Mouse (Mus musculus) heart, embryonic 12.5 days (tissue): Measurements from ENCODE around the gene Lrmda. TPM values are rescaled to one million over a fixed set of nuclear protein-coding genes. Genes with fewer than 3 reads are reported as not detected.
"Not testable (repeated sequence)": the region's sequence is repeated elsewhere in the genome, so short reads cannot be mapped to it uniquely, and the experiment has no call there.

Source experiments
- ATAC-seq: fragments of 200-750 bp; cut with Nextera tagmentation; 2 replicates; pipeline ENCODE4 v1.8.0; 2017; ENCODE audit warnings: moderate TSS enrichment, moderate library complexity; ENCODE audit not compliant: insufficient number of reproducible peaks, low FRiP score
- H3K27ac ChIP-seq: fragments of 300-500 bp; sonication (generic); 2 replicates; pipeline ENCODE4 v1.5.1; 2016; ENCODE audit warnings: mild to moderate bottlenecking, moderate library complexity; ENCODE audit not compliant: poor library complexity, severe bottlenecking
- H3K27me3 ChIP-seq: fragments of 300-500 bp; sonication (generic); replicated peaks from 2 replicates; pipeline ENCODE4 v1.6.1; 2016; ENCODE audit warnings: mild to moderate bottlenecking, moderate library complexity
- H3K36me3 ChIP-seq: fragments of 300-500 bp; sonication (generic); 2 replicates; pipeline ENCODE4 v1.6.1; 2016; ENCODE audit warnings: mild to moderate bottlenecking, moderate library complexity
- H3K4me1 ChIP-seq: fragments of 300-500 bp; sonication (generic); replicated peaks from 2 replicates; pipeline ENCODE4 v1.6.1; 2016; ENCODE audit warnings: mild to moderate bottlenecking
- H3K4me2 ChIP-seq: fragments of 300-500 bp; sonication (generic); 2 replicates; pipeline ENCODE4 v1.6.1; 2016; ENCODE audit warnings: mild to moderate bottlenecking, moderate library complexity
- H3K4me3 ChIP-seq: fragments of 300-500 bp; sonication (generic); 2 replicates; pipeline ENCODE4 v1.5.1; 2016; ENCODE audit warnings: mild to moderate bottlenecking
- H3K9ac ChIP-seq: fragments of 300-500 bp; sonication (generic); 2 replicates; pipeline ENCODE4 v1.6.1; 2016; ENCODE audit warnings: mild to moderate bottlenecking, moderate library complexity
- H3K9me3 ChIP-seq: fragments of 300-500 bp; sonication (generic); replicated peaks from 2 replicates; pipeline ENCODE4 v1.6.1; 2016; ENCODE audit warnings: mild to moderate bottlenecking, moderate library complexity
- WGBS: fragments of 180-500 bp; shearing (Covaris S2); methylation state at CpG from one replicate; pipeline ENCODE4 v1.1.7; 2016; 5-methylcytosine and 5-hydroxymethylcytosine counted together
- polyA plus RNA-seq: library from polyadenylated mRNA; unstranded; fragments of >200 nt; fragmentation: Nextera tagmentation; extraction: Ambion mirVana; gene quantifications from 2 replicates; pipeline ENCODE4 v1.2.1, GENCODE M21; 2016

Gene Lrmda
- polyA plus RNA-seq, 1 experiment from 2014 or later = 1.0 TPM

GRCm38 (mm10) chr14:22588394-22588793 is 568.9 kb downstream of the Lrmda start:
- not testable (repeated sequence) for H3K4me2 ChIP-seq, ATAC-seq, H3K9me3 ChIP-seq, H3K9ac ChIP-seq, H3K27ac ChIP-seq, H3K27me3 ChIP-seq, H3K4me3 ChIP-seq, H3K36me3 ChIP-seq
- peaks cover 20% of the 10 kb centered on the region for H3K4me1 ChIP-seq
- 83% methylated on average over 1 of the region's 1 CpGs for WGBS

GRCm38 (mm10) chr14:22589503-22590215 is 570.1 kb downstream of the Lrmda start:
- no peak overlapping the region for H3K4me3 ChIP-seq
- H3K27me3 ChIP-seq = no peaks in the 10 kb centered on the region
- WGBS = 54% methylated on average over 7 of the region's 7 CpGs
- no peak overlapping the region for H3K4me2 ChIP-seq
- no peak overlapping the region for H3K27ac ChIP-seq
- H3K4me1 ChIP-seq = peaks cover 20% of the 10 kb centered on the region
- no peak for ATAC-seq
- H3K36me3 ChIP-seq = no peaks in the 10 kb centered on the region
- H3K9me3 ChIP-seq = no peaks in the 10 kb centered on the region
- no peak overlapping the region for H3K9ac ChIP-seq

DNA sequence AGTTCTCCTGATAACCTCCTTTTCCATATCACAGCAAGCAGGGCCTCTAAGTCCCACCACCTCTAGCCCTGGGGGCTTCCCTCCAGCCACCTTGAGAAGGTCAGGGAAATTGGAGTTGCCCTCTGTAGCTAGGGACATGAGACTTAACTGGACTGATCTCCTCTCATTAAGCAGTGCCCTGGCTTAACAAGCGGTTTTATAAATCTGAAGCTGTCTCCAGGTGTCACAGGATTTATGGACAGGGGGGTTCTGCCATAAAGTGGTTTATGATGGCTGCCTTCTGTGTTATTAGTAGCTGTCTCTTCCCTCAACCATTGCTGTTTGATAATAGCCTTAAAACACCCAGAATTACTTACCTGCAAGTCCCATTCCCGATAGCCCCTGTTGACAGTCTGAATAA is 571.7 kb downstream of the Lrmda start:
- H3K36me3 ChIP-seq = no peaks in the 10 kb centered on the region
- H3K4me1 ChIP-seq = peaks cover 20% of the 10 kb centered on the region
- no peaks in the 10 kb centered on the region for H3K9me3 ChIP-seq
- H3K4me3 ChIP-seq = no peak overlapping the region
- ATAC-seq = no peak
- 63% methylated on average over 2 of the region's 2 CpGs for WGBS
- no peak overlapping the region for H3K4me2 ChIP-seq
- H3K9ac ChIP-seq = no peak overlapping the region
- H3K27ac ChIP-seq = no peak overlapping the region
- H3K27me3 ChIP-seq = no peaks in the 10 kb centered on the region

- 74% methylated on average over 2 of the region's 2 CpGs for WGBS
- Histone ChIP-seq H3K9me3 (no peaks in the 10 kb centered on the region), H3K27me3 (no peaks in the 10 kb centered on the region), H3K4me1 (no peaks in the 10 kb centered on the region), H3K4me2 (no peak overlapping the region), H3K4me3 (no peak overlapping the region), H3K27ac (no peak overlapping the region), H3K9ac (no peak overlapping the region), H3K36me3 (no peaks in the 10 kb centered on the region)
- ATAC-seq = no peak
Observed at GRCm38 (mm10) chr14:22597508-22597907, 578.0 kb downstream of the Lrmda start.

GRCm38 (mm10) chr14:22598638-22599037 is 579.1 kb downstream of the Lrmda start:
- H3K36me3 ChIP-seq = no peaks in the 10 kb centered on the region
- H3K4me3 ChIP-seq = no peak overlapping the region
- H3K27me3 ChIP-seq = no peaks in the 10 kb centered on the region
- peaks cover 6% of the 10 kb centered on the region for H3K4me1 ChIP-seq
- WGBS = 87% methylated on average over 5 of the region's 5 CpGs
- no peak for ATAC-seq
- H3K27ac ChIP-seq = no peak overlapping the region
- H3K4me2 ChIP-seq = no peak overlapping the region
- no peak overlapping the region for H3K9ac ChIP-seq
- no peaks in the 10 kb centered on the region for H3K9me3 ChIP-seq

DNA sequence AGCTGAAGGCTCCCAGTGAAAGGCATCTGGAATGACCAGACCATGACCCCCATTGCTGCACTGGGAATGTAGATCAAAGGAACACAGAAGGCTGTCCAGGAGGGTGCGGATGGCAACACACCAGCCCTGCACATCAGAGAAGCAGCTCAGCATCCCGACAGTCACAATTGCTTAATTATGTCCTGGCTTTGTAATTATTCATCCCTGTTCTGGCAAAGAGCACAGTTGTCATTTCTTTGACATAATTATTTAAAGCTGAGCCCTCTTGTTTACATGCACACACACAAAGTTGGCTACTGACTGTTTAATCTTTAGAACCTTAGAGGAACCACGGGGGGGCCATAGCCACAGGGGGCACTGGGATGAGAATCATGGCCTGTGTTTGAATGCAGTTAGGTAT is 580.7 kb downstream of the Lrmda start:
- peaks cover 8% of the 10 kb centered on the region for H3K4me1 ChIP-seq
- no peak overlapping the region for H3K27ac ChIP-seq
- no peak overlapping the region for H3K4me3 ChIP-seq
- no peaks in the 10 kb centered on the region for H3K9me3 ChIP-seq
- H3K27me3 ChIP-seq = no peaks in the 10 kb centered on the region
- no peak for ATAC-seq
- H3K9ac ChIP-seq = no peak overlapping the region
- H3K36me3 ChIP-seq = no peaks in the 10 kb centered on the region
- H3K4me2 ChIP-seq = no peak overlapping the region
- 60% methylated on average over 3 of the region's 3 CpGs for WGBS

DNA sequence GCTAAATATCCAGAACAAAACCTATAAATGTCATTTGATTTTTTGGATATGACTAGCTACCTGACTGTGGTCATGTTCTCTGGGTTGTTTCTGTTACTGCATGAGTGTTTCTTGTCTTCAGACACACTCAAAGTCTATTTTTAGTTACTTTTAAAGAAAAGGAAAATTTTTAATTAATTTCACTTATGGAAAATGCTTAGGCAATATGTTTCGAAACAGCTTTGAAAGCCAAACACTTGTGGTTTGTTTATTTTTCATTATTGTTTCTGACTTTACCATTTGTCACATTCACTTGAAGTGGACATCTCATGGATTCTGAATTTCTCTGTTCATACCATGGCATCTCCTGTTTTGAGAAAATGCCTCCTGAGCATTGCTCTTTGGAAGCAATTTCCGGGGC is 582.8 kb downstream of the Lrmda start:
- Histone ChIP-seq H3K9me3 (no peaks in the 10 kb centered on the region), H3K4me3 (no peak overlapping the region), H3K9ac (no peak overlapping the region), H3K36me3 (no peaks in the 10 kb centered on the region), H3K27ac (no peak overlapping the region), H3K4me1 (peaks cover 8% of the 10 kb centered on the region), H3K4me2 (no peak overlapping the region), H3K27me3 (no peaks in the 10 kb centered on the region)
- WGBS = 87% methylated on average over 2 of the region's 2 CpGs
- no peak for ATAC-seq

DNA sequence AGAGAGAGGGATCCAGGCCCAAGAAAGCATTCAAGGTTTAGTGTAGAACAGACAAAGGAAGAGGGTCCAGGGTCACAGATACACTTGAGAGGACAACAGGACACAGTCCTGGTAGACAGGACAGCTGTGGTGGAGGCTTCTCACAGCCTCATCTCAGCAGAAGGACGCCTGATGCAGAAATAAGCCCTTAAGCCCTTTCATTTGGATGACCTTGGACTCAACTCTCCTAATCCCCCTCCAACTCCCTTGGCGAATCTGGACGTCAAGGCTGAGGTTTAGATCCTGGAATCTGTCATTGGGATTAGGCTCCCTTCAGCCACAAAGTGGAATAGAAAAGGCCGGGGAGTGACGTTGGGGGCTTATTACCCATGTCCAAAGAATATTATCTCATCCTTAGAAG is 589.1 kb downstream of the Lrmda start:
- Histone ChIP-seq H3K4me2 (no peak overlapping the region), H3K9ac (no peak overlapping the region), H3K4me1 (peaks cover 6% of the 10 kb centered on the region), H3K27me3 (no peaks in the 10 kb centered on the region), H3K27ac (no peak overlapping the region), H3K36me3 (no peaks in the 10 kb centered on the region), H3K9me3 (no peaks in the 10 kb centered on the region), H3K4me3 (no peak overlapping the region)
- no peak for ATAC-seq
- 60% methylated on average over 5 of the region's 5 CpGs for WGBS

- H3K4me3 ChIP-seq = no peak overlapping the region
- no peaks in the 10 kb centered on the region for H3K36me3 ChIP-seq
- no peaks in the 10 kb centered on the region for H3K27me3 ChIP-seq
- 63% methylated on average over 13 of the region's 13 CpGs for WGBS
- H3K4me2 ChIP-seq = no peak overlapping the region
- H3K9me3 ChIP-seq = no peaks in the 10 kb centered on the region
- ATAC-seq = no peak
- H3K27ac ChIP-seq = no peak overlapping the region
- H3K4me1 ChIP-seq = peaks cover 4% of the 10 kb centered on the region
- no peak overlapping the region for H3K9ac ChIP-seq
Observed at GRCm38 (mm10) chr14:22609261-22610245, 590.0 kb downstream of the Lrmda start.

DNA sequence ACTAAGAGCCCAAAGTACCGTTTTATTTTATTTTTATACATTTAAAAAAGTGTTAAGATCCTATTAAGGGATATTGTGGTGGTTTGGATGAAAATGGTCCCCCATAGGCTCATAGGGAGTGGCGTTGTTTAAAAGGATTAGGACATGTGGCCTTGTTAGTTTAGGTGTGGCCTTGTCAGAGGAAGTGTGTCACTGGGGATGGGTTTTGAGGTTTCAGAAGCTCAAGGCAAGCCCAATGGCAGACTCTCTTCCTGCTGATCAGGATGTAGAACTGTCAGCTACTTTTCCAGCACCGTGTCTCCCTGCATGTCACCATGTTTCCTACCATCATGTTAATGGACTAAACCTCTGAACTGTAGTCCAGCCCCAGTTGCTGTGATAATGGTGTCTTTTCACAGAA is 591.5 kb downstream of the Lrmda start:
- WGBS = 75% methylated on average over 3 of the region's 3 CpGs
- Histone ChIP-seq H3K4me2 (no peak overlapping the region), H3K27me3 (no peaks in the 10 kb centered on the region), H3K27ac (no peak overlapping the region), H3K9ac (no peak overlapping the region), H3K9me3 (no peaks in the 10 kb centered on the region), H3K4me3 (no peak overlapping the region), H3K4me1 (peaks cover 4% of the 10 kb centered on the region), H3K36me3 (no peaks in the 10 kb centered on the region)
- ATAC-seq = no peak

GRCm38 (mm10) chr14:22620191-22620590 is 600.7 kb downstream of the Lrmda start:
- Histone ChIP-seq H3K4me3 (no peak overlapping the region), H3K9ac (no peak overlapping the region), H3K4me2 (no peak overlapping the region), H3K36me3 (no peaks in the 10 kb centered on the region), H3K27me3 (0 out of 2 replicates have a peak, but pooled peaks cover 5% of the 10 kb centered on the region), H3K9me3 (no peaks in the 10 kb centered on the region), H3K4me1 (peaks cover 7% of the 10 kb centered on the region), H3K27ac (no peak overlapping the region)
- ATAC-seq = no peak
